ENCODE assay signal across 19 mouse cellular contexts in genomic region chr2:166355446-166355845, GRCm38 (mm10).
DNase-seq lines count a peak whose midpoint lies in the region; ATAC-seq lines count a peak whose summit lies in the region.
"Had no signal": no experiment of that assay in that cellular context is flagged by ENCODE, and none has a peak within 500 bp of the region (broad histone marks: within the 10 kb centered on the region; RNA-seq: fewer than 3 reads in every experiment).

No protein-coding gene starts in this region.

- H3K4me2 ChIP-seq in hindbrain, embryonic 13.5 days = no peak overlapping the region
- no peak overlapping the region for H3K4me2 ChIP-seq in hindbrain, embryonic 12.5 days (replicated peaks)
- H3K4me2 ChIP-seq in kidney, embryonic 16.5 days (replicated peaks; ENCODE audit: low read depth, low read length) = no peak overlapping the region
- H3K4me2 ChIP-seq in kidney, embryonic 14.5 days (replicated peaks; ENCODE audit: low read depth, low read length) = no peak overlapping the region
- H3K4me2 ChIP-seq: embryonic facial prominence, embryonic 12.5 days; forebrain, embryonic 13.5 days; forebrain, embryonic 15.5 days had no signal

- WGBS in hindbrain, embryonic 13.5 days = 52% methylated on average over 6 of the region's 6 CpGs
- WGBS in hindbrain, embryonic 12.5 days = 61% methylated on average over 6 of the region's 6 CpGs
- 29% methylated on average over 6 of the region's 6 CpGs for WGBS in kidney, embryonic 16.5 days
- WGBS in kidney, embryonic 14.5 days = 28% methylated on average over 6 of the region's 6 CpGs
- WGBS in limb, embryonic 10.5 days = 55% methylated on average over 6 of the region's 6 CpGs

- H3K9me3 ChIP-seq in hindbrain, embryonic 13.5 days = no peaks in the 10 kb centered on the region
- H3K9me3 ChIP-seq in hindbrain, embryonic 12.5 days (replicated peaks) = no peaks in the 10 kb centered on the region
- no peaks in the 10 kb centered on the region for H3K9me3 ChIP-seq in kidney, embryonic 16.5 days (ENCODE audit: low read length)
- no peaks in the 10 kb centered on the region for H3K9me3 ChIP-seq in kidney, embryonic 14.5 days (ENCODE audit: control insufficient read depth, low read length)
- H3K9me3 ChIP-seq in limb, embryonic 10.5 days (replicated peaks) = no peaks in the 10 kb centered on the region
- H3K9me3 ChIP-seq: embryonic facial prominence, embryonic 10.5 days; embryonic facial prominence, embryonic 12.5 days; forebrain, embryonic 13.5 days; forebrain, embryonic 15.5 days had no signal

- H3K36me3 ChIP-seq in hindbrain, embryonic 13.5 days = no peaks in the 10 kb centered on the region
- no peaks in the 10 kb centered on the region for H3K36me3 ChIP-seq in hindbrain, embryonic 12.5 days
- H3K36me3 ChIP-seq in kidney, embryonic 16.5 days (ENCODE audit: insufficient read depth, low read length) = no peaks in the 10 kb centered on the region
- no peaks in the 10 kb centered on the region for H3K36me3 ChIP-seq in kidney, embryonic 14.5 days (ENCODE audit: control insufficient read depth, insufficient read depth, low read length)
- no peaks in the 10 kb centered on the region for H3K36me3 ChIP-seq in limb, embryonic 10.5 days
- H3K36me3 ChIP-seq: embryonic facial prominence, embryonic 10.5 days; embryonic facial prominence, embryonic 12.5 days; forebrain, embryonic 15.5 days; G1E had no signal

- peaks cover 53% of the 10 kb centered on the region for H3K4me1 ChIP-seq in hindbrain, embryonic 13.5 days (replicated peaks)
- peaks cover 39% of the 10 kb centered on the region for H3K4me1 ChIP-seq in hindbrain, embryonic 12.5 days
- peaks cover 44% of the 10 kb centered on the region for H3K4me1 ChIP-seq in kidney, embryonic 16.5 days (ENCODE audit: insufficient read depth, low read length)
- H3K4me1 ChIP-seq in kidney, embryonic 14.5 days (ENCODE audit: control insufficient read depth, insufficient read depth, low read length) = peaks cover 19% of the 10 kb centered on the region
- peaks cover 57% of the 10 kb centered on the region for H3K4me1 ChIP-seq in limb, embryonic 10.5 days

- DNase-seq in R1 (ENCODE audit: low read depth, low spot score) = peak; percentile 58
- DNase-seq in limb, embryonic 10.5 days (ENCODE audit: low spot score) = no peak
- DNase-seq in urinary bladder, adult 2 months (ENCODE audit: low spot score) = no peak
- DNase-seq in yolk sac, embryonic 10.5 days (ENCODE audit: low spot score) = no peak
- DNase-seq: adrenal gland, adult 8-10 months; cerebellum, adult 11-12 months; cerebellum, adult 2 months; cerebellum, adult 9-10 months; forebrain, postnatal 0 days had no signal

- peaks cover 50% of the 10 kb centered on the region for H3K27me3 ChIP-seq in hindbrain, embryonic 13.5 days
- H3K27me3 ChIP-seq in hindbrain, embryonic 12.5 days = peaks cover 28% of the 10 kb centered on the region
- 0 out of 2 replicates have a peak, but pooled peaks cover 4% of the 10 kb centered on the region for H3K27me3 ChIP-seq in kidney, embryonic 16.5 days (ENCODE audit: insufficient read depth, low read length)
- H3K27me3 ChIP-seq in kidney, embryonic 14.5 days (ENCODE audit: control insufficient read depth, insufficient read depth, low read length) = no peaks in the 10 kb centered on the region
- no peaks in the 10 kb centered on the region for H3K27me3 ChIP-seq in limb, embryonic 10.5 days (ENCODE audit: low read depth, poor library complexity, severe bottlenecking)
- H3K27me3 ChIP-seq: embryonic facial prominence, embryonic 12.5 days had no signal

- no peak overlapping the region for H3K9ac ChIP-seq in hindbrain, embryonic 13.5 days
- H3K9ac ChIP-seq in hindbrain, embryonic 12.5 days = no peak overlapping the region
- no peak overlapping the region for H3K9ac ChIP-seq in kidney, embryonic 16.5 days (replicated peaks; ENCODE audit: low read length)
- no peak overlapping the region for H3K9ac ChIP-seq in kidney, embryonic 14.5 days (ENCODE audit: low read depth, low read length)
- H3K9ac ChIP-seq: embryonic facial prominence, embryonic 12.5 days; forebrain, embryonic 13.5 days; forebrain, embryonic 15.5 days; forebrain, postnatal 0 days had no signal

- H3K27ac ChIP-seq in hindbrain, embryonic 13.5 days = peak overlapping the region; percentile 23; the same call in 1 of the 2 replicates
- no peak overlapping the region for H3K27ac ChIP-seq in hindbrain, embryonic 12.5 days
- 0 out of 2 replicates have a peak overlapping the region, but pooled peaks have one; percentile 17 for H3K27ac ChIP-seq in kidney, embryonic 16.5 days (ENCODE audit: low read length)
- H3K27ac ChIP-seq in kidney, embryonic 14.5 days (ENCODE audit: low read depth, low read length) = no peak overlapping the region
- 0 out of 2 replicates have a peak overlapping the region, but pooled peaks have one; percentile 53 for H3K27ac ChIP-seq in limb, embryonic 10.5 days
- H3K27ac ChIP-seq: embryonic facial prominence, embryonic 10.5 days; embryonic facial prominence, embryonic 12.5 days; forebrain, embryonic 13.5 days; forebrain, embryonic 15.5 days had no signal

- no peak for ATAC-seq in hindbrain, embryonic 13.5 days (ENCODE audit: low FRiP score)
- no peak for ATAC-seq in hindbrain, embryonic 12.5 days (ENCODE audit: low FRiP score)
- ATAC-seq in kidney, embryonic 16.5 days (ENCODE audit: low FRiP score, low TSS enrichment) = no peak
- no peak for ATAC-seq in kidney, embryonic 14.5 days (ENCODE audit: low FRiP score, low TSS enrichment)
- ATAC-seq: activated CD4-positive, CD25-positive, alpha-beta regulatory T cell, adult 4 months; forebrain, embryonic 13.5 days; forebrain, embryonic 15.5 days; forebrain, postnatal 0 days had no signal

- no peak overlapping the region for H3K4me3 ChIP-seq in hindbrain, embryonic 13.5 days
- H3K4me3 ChIP-seq in hindbrain, embryonic 12.5 days = no peak overlapping the region
- no peak overlapping the region for H3K4me3 ChIP-seq in kidney, embryonic 16.5 days (ENCODE audit: low read length)
- H3K4me3 ChIP-seq in kidney, embryonic 14.5 days (ENCODE audit: low read length) = no peak overlapping the region
- no peak overlapping the region for H3K4me3 ChIP-seq in limb, embryonic 10.5 days
- H3K4me3 ChIP-seq: embryonic facial prominence, embryonic 10.5 days; embryonic facial prominence, embryonic 12.5 days; forebrain, embryonic 13.5 days; forebrain, embryonic 15.5 days had no signal

Comparison
In these comparisons a context has a peak if more than half of its experiments do, and no peak if none do; other contexts are left out.
1. H3K27ac ChIP-seq: peak in hindbrain, embryonic 13.5 days (single experiment), kidney, embryonic 16.5 days (single experiment) and limb, embryonic 10.5 days (single experiment); none in hindbrain, embryonic 12.5 days (single experiment) and kidney, embryonic 14.5 days (single experiment).